Mouse (Mus musculus) megakaryocyte, embryonic 14.5 days (primary cell): Measurements from ENCODE around the gene Urad. TPM values are rescaled to one million over a fixed set of nuclear protein-coding genes. Genes with fewer than 3 reads are reported as not detected.
A peak's percentile ranks its signal among the peaks of the same experiment; 100 is the strongest.

ENCODE experiments used
- H3K27me3 ChIP-seq: replicated peaks from 2 replicates; pipeline ENCODE3; 2012; ENCODE audit warnings: inconsistent platforms
- H3K36me3 ChIP-seq: replicated peaks from 2 replicates; pipeline ENCODE3; 2012; ENCODE audit warnings: low read length, inconsistent platforms, mixed read lengths
- H3K4me1 ChIP-seq: 2 replicates; pipeline ENCODE4 v1.6.1; 2012; ENCODE audit warnings: inconsistent platforms
- H3K4me3 ChIP-seq: replicated peaks from 2 replicates; pipeline ENCODE3; 2012; ENCODE audit warnings: moderate library complexity, mild to moderate bottlenecking, inconsistent platforms
- H3K9me3 ChIP-seq: 2 replicates; pipeline ENCODE4 v1.6.1; 2012; ENCODE audit warnings: inconsistent platforms
- FLI1 ChIP-seq: IDR thresholded peaks from 2 replicates; pipeline ENCODE4 v1.6.1; 2012; ENCODE audit warnings: low read length, inconsistent platforms, mixed read lengths
- GATA1 ChIP-seq: IDR thresholded peaks from 3 replicates; pipeline ENCODE4 v1.6.1; 2012; ENCODE audit warnings: mixed read lengths, low read length, inconsistent platforms, borderline replicate concordance
- polyA plus RNA-seq: library from polyadenylated mRNA; stranded (reverse); fragments of >175 nt; gene quantifications from 2 replicates; pipeline ENCODE4 v1.2.3, GENCODE M21; 2012; ENCODE audit warnings: low replicate concordance; ENCODE audit not compliant: insufficient read depth

The Urad gene
- polyA plus RNA-seq, 1 experiment, result not detected

- no peaks in the 10 kb centered on the region for H3K36me3 ChIP-seq
- TF ChIP-seq FLI1, result no peak
- TF ChIP-seq GATA1, result no peak
- H3K4me3 ChIP-seq, result no peak overlapping the region
- peaks cover 96% of the 10 kb centered on the region for H3K27me3 ChIP-seq
- no peaks in the 10 kb centered on the region for H3K9me3 ChIP-seq
- H3K4me1 ChIP-seq, result peaks cover 9% of the 10 kb centered on the region
Observed at GRCm38 (mm10) chr5:147312830-147313685, 9.2 kb downstream of the Urad start.

DNA sequence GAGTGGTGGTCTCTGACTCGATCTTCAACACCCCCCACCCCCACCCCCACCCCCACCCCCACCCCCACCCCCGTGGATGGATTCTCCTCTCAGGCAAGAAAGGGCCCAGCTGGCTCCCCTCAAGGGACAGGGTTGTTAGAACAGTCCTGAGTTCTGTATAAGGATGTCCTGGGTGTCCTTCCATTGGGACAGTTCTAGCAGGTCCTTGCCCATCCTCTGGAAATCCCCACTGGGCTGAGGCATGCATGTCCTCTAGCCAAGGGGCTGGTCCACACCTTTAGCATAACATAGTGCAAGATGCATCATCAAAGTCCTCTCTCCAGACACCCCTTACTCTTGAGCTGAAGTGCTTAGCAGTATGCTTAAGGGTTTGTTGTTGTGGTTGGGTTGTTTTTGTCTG, 12.5 kb downstream of the Urad start:
- Histone ChIP-seq H3K4me3 (no peak overlapping the region), H3K36me3 (no peaks in the 10 kb centered on the region), H3K9me3 (no peaks in the 10 kb centered on the region), H3K27me3 (peaks cover 96% of the 10 kb centered on the region), H3K4me1 (peaks cover 14% of the 10 kb centered on the region)
- no peak for TF ChIP-seq GATA1

DNA sequence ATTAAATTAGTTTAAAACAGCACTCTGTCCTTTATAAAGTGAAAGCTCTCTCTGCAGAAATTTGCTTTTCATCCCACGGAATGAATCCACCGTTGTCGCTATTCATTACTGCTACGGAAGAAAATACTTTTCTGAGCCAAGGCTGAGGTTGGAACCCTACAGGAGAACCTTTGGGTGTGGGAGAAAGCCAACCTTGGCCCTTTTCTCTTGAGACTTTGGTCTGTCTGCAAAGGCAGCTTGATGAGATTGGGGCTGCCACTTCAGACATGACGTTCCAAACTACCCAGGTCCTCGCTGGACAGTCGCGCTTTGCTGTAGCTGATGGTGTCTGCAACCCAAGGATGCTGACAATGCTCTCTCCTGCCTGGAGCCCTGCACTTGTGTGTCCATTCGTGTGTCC, 13.8 kb downstream of the Urad start:
- no peak overlapping the region for H3K4me3 ChIP-seq
- no peaks in the 10 kb centered on the region for H3K9me3 ChIP-seq
- no peak for TF ChIP-seq GATA1
- no peak for TF ChIP-seq FLI1
- H3K4me1 ChIP-seq, result peaks cover 18% of the 10 kb centered on the region
- peaks cover 97% of the 10 kb centered on the region for H3K27me3 ChIP-seq
- H3K36me3 ChIP-seq, result no peaks in the 10 kb centered on the region

GRCm38 (mm10) chr5:147307398-147307785, 14.8 kb downstream of the Urad start:
- no peaks in the 10 kb centered on the region for H3K36me3 ChIP-seq
- peaks cover 21% of the 10 kb centered on the region for H3K4me1 ChIP-seq
- no peaks in the 10 kb centered on the region for H3K9me3 ChIP-seq
- no peak overlapping the region for H3K4me3 ChIP-seq
- H3K27me3 ChIP-seq, result peaks cover 99% of the 10 kb centered on the region
- TF ChIP-seq GATA1, result no peak
- TF ChIP-seq FLI1, result no peak

DNA sequence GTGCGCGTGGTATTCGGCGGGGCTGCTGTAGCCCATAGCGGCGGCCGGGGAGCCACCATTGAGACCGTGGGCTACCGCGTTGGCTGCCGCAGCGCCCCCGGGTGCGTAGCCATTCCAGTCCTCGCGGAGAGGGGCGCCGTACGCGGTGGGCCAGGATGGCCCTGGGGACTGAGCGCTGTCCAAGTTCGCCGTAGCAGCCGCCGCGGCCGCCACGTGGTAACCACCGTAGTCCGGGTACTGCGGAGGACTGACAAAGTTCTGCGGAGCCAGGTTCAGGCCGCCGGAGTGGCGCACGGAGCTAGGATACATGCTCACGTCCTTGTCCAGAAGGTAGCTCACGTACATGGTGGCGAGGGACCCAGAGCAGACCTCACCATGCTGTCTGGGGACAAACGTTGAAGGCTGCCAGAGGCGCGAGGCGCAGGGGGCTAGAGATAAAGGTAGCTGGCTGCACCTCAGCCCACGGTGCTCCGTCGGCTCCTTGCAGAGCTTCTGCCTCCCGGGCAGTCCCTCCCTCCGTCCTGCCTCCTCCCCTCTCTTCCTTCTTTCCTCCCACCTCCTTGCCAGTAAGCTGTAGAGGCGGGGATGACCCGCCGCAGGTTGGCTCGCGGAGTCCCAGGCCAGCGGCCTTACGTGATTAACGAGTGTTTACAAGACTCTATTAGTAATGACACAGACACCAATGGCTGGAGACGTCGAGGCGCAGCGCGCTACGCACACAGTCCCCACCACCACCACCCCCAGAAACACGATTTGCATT, 15.4 kb downstream of the Urad start, which contains the start of gene Cdx2:
Gene Cdx2, minus strand, starts transcription at position 633 of the 760 bp plus-strand sequence.
- no peaks in the 10 kb centered on the region for H3K36me3 ChIP-seq
- H3K4me1 ChIP-seq, result peaks cover 21% of the 10 kb centered on the region
- H3K4me3 ChIP-seq, result peak within 1 kb of the TSS; percentile 28
- no peak for TF ChIP-seq FLI1
- no peak for TF ChIP-seq GATA1
- H3K9me3 ChIP-seq, result no peaks in the 10 kb centered on the region
- peaks cover 99% of the 10 kb centered on the region for H3K27me3 ChIP-seq

GRCm38 (mm10) chr5:147305856-147306637, 16.2 kb downstream of the Urad start:
- Histone ChIP-seq H3K4me1 (peaks cover 25% of the 10 kb centered on the region), H3K27me3 (peaks cover 99% of the 10 kb centered on the region), H3K36me3 (no peaks in the 10 kb centered on the region), H3K9me3 (no peaks in the 10 kb centered on the region), H3K4me3 (no peak overlapping the region)
- TF ChIP-seq GATA1 (no peak), FLI1 (no peak)

GRCm38 (mm10) chr5:147305166-147305565, 17.1 kb downstream of the Urad start:
- Histone ChIP-seq H3K27me3 (peaks cover 99% of the 10 kb centered on the region), H3K36me3 (no peaks in the 10 kb centered on the region), H3K4me1 (peaks cover 27% of the 10 kb centered on the region), H3K9me3 (no peaks in the 10 kb centered on the region), H3K4me3 (no peak overlapping the region)
- no peak for TF ChIP-seq GATA1
- no peak for TF ChIP-seq FLI1

DNA sequence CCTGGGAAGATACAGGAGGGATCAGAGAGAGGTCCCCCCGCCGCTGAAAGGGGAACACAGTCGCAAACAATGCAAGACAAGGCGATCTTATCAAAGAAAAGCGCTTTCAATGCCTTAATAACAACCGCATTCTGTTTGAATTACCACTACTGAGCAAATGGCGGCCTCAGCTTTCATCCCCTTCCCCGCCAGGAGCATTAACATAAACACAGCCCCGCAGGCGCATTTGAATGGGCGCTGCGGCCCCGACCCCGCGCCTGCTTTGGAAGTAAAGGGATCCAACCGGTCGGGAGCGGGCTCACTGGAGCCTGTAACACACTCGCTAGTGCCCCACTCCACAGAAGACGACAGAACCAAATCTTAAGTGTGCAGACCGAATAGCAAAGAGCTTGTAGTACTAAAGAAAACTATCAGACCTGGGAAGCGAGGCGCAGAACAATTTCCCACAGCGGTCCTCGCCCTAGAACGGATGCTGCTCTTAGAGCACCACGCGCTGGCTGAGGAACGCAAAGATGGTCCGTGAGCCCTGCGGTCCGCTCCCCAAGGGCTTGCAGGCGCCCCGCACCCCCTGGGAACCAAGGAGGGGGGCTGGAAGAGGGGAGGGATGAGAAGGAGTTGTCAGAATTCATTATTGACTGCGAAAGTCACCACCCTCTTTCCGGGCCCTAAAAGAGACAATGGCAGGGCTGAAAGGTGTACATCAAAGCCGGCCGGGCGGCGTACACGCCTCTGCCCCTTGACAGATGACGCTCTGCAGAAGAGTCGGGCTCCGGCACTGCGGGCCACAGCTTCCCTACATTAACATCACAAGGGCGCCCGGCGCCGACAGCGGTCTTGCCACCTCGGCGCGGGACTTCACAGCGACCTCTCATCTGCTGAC, 17.7 kb downstream of the Urad start:
- H3K4me3 ChIP-seq, result no peak overlapping the region
- H3K36me3 ChIP-seq, result no peaks in the 10 kb centered on the region
- no peak for TF ChIP-seq GATA1
- TF ChIP-seq FLI1, result no peak
- peaks cover 100% of the 10 kb centered on the region for H3K27me3 ChIP-seq
- H3K4me1 ChIP-seq, result peaks cover 32% of the 10 kb centered on the region
- no peaks in the 10 kb centered on the region for H3K9me3 ChIP-seq
